Mouse (Mus musculus) thymus, postnatal 25 days (tissue): ENCODE measurements around the gene Btd.

Experiments
- DNase-seq: peaks from one replicate; pipeline ENCODE4 v3.0.0; 2022

Btd gene

GRCm38 (mm10) chr14:31666931-31667705 is 26.3 kb downstream of the Btd start:
- no peak for DNase-seq

GRCm38 (mm10) chr14:31667741-31668140 is 26.9 kb downstream of the Btd start:
- no peak for DNase-seq

- no peak for DNase-seq
Measured at GRCm38 (mm10) chr14:31668326-31668725, 27.5 kb downstream of the Btd start.

- DNase-seq = peak; percentile 49
Measured at GRCm38 (mm10) chr14:31669161-31669611, 28.4 kb downstream of the Btd start.

- peak; percentile 64 for DNase-seq
Measured at GRCm38 (mm10) chr14:31669642-31670490, 29.0 kb downstream of the Btd start.

GRCm38 (mm10) chr14:31671635-31672320 is 30.9 kb downstream of the Btd start:
- no peak for DNase-seq

- no peak for DNase-seq
Measured at GRCm38 (mm10) chr14:31680656-31681055, 39.8 kb downstream of the Btd start.

- DNase-seq = no peak
Measured at GRCm38 (mm10) chr14:31681291-31681690, 40.5 kb downstream of the Btd start.

GRCm38 (mm10) chr14:31681931-31682555 is 41.2 kb downstream of the Btd start:
- no peak for DNase-seq

GRCm38 (mm10) chr14:31683610-31684009 is 42.8 kb downstream of the Btd start:
- DNase-seq = no peak

- DNase-seq = no peak
Measured at GRCm38 (mm10) chr14:31684343-31685040, 43.7 kb downstream of the Btd start.

GRCm38 (mm10) chr14:31685680-31686079 is 44.9 kb downstream of the Btd start:
- DNase-seq = peak; percentile 40

- DNase-seq = no peak
Measured at GRCm38 (mm10) chr14:31686231-31686630, 45.4 kb downstream of the Btd start.

GRCm38 (mm10) chr14:31692536-31692935 is 51.7 kb downstream of the Btd start:
- DNase-seq = no peak

- DNase-seq = no peak
Measured at GRCm38 (mm10) chr14:31696206-31696984, 55.6 kb downstream of the Btd start.

- DNase-seq = peak; percentile 46
Measured at GRCm38 (mm10) chr14:31696985-31697303, 56.1 kb downstream of the Btd start.

- no peak for DNase-seq
Measured at GRCm38 (mm10) chr14:31697346-31697745, 56.5 kb downstream of the Btd start.

- no peak for DNase-seq
Measured at GRCm38 (mm10) chr14:31697755-31698154, 56.9 kb downstream of the Btd start.

- DNase-seq = no peak
Measured at GRCm38 (mm10) chr14:31700376-31700775, 59.5 kb downstream of the Btd start.

GRCm38 (mm10) chr14:31709343-31709742 is 68.5 kb downstream of the Btd start:
- DNase-seq = no peak

- DNase-seq = no peak
Measured at GRCm38 (mm10) chr14:31715669-31716068, 74.8 kb downstream of the Btd start.

GRCm38 (mm10) chr14:31717360-31717759 is 76.5 kb downstream of the Btd start:
- DNase-seq = no peak
